Mouse (Mus musculus): Measurements from ENCODE around the gene Tmem30a.

DNA sequence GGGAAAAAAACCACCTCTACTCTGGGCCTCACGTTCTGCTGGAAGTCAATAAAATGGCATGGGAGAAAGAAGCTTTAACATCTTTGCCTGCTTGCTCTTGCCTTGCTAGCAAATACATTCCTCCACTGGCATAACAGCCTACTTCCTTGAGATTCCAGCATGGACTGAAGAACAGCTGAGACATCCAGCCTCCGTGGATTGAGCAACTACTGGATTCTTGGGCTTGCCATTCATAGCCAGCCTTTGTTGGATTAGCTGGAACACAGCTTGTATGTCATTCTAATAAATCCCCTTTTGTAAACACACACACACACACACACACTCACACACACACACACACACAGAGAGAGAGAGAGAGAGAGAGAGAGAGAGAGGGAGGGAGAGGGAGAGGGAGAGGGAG lies 33.8 kb upstream of the Tmem30a start:
- TF ChIP-seq CTCF (IDR thresholded peaks at IDR 0.05; ENCODE audit: extremely low read depth, insufficient read length, insufficient replicate concordance, low read depth, low read length): no peak
- TF ChIP-seq POLR2A (IDR thresholded peaks at IDR 0.05; ENCODE audit: low read depth, low read length): no peak
